Mouse (Mus musculus) ovary, adult 18-20 months (tissue): ENCODE measurements around the gene Ubtf.
"Not testable (repeated sequence)": the region's sequence is repeated elsewhere in the genome, so short reads cannot be mapped to it uniquely, and the experiment has no call there.

Experiments
- DNase-seq: peaks from one replicate; pipeline ENCODE4 v3.0.0; 2022; ENCODE audit warnings: low spot score, mixed read lengths

Ubtf gene

DNA sequence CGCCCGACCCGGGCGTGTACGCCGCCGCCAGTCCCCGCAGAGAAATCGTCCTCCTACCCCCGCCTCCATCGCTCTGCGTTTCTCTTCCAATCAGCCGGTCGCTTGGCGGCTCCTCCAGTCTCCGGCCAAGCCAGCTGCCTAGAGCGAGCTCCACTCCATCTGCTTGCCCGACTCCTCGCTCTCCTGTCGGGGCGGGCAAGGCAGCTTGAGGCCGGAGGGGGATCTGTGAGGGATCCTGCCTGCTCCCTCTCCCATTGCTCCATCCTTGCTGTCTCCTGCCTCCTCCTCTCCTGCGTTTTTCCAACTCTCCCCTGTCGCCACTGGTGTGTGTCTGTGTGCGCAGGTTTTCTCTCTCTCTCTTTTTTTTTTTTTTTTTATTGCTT lies at the start of gene Ubtf:
Ubtf (minus strand) TSS at position 333 of the 383 bp plus-strand sequence.
- DNase-seq: peak; percentile 79

DNA sequence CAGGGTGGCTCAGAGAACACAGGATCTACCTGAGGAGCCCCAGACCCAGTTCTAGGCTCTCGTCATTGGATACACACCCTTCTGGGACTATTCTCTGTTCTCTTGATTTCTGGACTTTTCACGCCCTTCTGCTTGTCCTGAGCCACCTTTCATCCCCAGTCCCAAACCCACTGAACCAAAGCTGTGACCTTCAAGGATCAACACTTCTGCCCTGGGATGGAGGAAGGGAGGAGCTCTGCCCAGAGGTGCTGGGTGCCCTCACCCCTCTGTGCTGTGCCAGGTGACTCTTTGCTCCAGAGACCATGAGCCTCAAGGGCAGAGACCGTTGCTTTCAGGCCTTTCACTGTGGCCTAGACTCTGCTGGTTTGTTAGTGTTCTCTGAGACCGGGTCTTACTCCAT lies 49.7 kb upstream of the Ubtf start:
- no peak for DNase-seq

DNA sequence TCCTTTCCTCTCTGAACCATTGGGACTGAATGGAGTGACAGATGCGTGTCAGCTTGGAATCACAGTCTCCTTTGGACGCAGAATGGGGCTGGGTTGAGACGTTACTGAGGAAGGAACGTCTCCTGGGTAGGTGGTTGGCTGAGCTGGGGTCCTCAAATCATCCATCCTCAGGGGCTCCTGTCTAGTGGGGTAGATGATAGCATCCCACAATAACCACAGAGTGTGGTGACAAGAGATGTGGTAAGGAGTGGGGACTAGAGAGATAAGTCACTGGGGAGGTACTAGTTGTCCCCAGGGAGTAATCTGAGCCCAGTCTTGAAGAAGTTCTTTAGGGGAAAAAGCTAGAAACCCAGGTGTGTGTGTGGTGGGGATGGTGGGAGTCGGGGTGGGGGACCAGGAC lies 48.8 kb upstream of the Ubtf start:
- no peak for DNase-seq

DNA sequence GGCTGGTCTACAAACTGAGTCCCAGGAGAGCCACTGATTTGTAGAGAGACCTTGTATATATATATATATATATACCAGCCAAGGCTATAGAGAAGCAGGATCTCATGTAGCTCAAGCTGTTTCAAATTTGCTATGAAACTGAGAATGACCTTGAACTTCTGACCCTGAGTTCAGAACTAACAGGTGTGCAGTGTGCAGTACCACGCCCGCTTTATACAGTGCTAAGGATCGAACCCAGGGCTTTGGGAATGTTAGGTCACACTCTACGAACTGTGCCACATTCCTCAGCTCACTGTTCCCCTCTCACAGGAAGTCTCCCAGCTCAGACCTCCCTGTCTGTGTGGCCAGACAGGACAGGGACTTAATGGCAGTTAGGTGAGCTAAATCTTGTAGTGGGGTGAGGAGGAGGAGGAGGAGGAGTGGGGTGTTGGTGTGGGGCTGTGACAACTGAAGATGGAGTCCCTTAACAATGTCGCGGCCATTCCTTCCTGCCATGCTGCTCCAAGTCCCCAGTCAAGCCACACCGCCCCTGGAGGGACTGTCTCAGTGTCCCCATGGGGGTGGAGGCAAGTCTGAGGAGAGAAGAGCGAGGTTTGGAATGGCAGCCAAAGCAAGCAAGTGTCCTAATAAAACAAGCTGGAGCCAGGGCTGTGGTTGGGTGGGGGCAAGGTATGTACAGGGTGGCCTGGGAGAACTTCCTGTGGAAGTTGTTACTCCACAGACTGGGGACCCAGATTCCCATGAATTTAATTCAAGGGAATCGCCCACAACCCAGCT lies 48.1 kb upstream of the Ubtf start:
- no peak for DNase-seq

DNA sequence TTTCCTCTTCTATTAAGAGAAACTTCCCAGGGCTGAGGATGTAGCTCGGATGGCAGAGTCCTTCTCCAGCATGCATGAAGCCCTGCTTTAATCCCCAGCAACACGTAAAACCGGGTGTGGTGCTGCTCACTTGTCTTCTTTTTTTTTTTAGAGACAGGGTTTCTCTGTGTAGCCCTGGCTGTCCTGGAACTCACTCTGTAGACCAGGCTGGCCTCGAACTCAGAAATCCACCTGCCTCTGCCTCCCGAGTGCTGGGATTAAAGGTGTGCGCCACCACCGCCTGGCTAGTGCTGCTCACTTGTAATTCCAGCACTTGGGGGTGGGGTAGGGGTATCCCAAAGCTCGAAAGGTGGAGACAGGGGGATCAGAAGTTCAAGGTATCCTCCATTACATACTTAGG lies 46.6 kb upstream of the Ubtf start, which contains the start of gene Slc4a1:
Slc4a1 (minus strand) TSS at position 101 of the 400 bp plus-strand sequence.
- not testable (repeated sequence) for DNase-seq

DNA sequence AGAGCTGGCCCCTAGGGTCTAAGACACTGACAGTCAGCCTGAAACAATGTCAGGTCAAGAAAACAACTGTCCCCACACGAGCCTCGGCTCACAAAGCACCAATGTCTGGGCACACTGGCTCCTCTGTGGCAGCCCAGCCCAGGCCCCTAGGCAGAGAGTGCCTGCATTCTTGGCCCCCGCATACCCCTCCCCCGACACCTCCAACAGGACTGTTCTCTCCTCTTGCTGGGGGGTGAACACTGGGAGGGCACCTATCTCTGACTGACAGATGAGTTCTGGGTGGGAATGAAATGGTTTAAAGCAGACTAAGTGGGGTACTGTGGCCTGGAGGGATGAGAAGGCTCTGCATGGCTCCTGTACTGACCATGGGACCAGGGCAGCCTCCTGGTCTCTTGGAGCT lies 46.2 kb upstream of the Ubtf start:
- DNase-seq: no peak

DNA sequence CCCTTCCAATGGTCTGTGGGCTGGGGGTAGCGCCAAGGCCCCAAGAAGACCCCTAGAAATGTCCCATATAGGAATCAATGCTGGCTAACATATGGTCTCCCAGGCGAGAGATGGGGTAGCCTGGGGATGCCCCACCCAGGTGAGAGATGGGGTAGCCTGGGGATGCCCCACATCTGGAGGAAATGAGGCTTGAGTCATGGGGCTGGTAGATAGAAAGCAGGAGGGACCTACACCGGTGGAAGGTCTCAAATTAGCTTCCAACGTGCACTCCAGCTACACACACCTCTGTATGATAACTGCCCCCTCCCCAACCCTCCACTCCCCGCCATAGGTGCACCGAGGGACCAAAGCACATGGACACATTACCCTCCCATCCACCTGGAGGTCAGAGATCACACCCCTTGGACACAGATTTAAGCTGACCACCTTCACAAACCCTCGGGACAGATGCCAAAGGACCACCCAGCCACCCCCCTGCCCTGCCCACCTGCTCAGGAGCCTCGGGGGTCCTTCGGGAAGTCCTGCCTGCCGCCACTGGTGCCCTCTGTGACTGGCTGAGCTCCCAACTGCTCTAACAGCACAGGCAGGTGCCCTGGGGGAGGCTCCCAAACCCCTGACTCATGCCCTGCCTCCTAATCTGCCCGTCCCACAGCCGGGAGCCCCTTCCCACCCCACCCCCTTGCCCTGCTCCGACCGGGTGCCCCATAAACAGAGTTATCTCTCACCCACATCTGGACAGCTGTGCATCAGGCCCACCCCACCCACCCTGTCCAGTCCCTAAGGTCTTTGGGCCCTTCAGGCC lies 45.2 kb upstream of the Ubtf start:
- no peak for DNase-seq

DNA sequence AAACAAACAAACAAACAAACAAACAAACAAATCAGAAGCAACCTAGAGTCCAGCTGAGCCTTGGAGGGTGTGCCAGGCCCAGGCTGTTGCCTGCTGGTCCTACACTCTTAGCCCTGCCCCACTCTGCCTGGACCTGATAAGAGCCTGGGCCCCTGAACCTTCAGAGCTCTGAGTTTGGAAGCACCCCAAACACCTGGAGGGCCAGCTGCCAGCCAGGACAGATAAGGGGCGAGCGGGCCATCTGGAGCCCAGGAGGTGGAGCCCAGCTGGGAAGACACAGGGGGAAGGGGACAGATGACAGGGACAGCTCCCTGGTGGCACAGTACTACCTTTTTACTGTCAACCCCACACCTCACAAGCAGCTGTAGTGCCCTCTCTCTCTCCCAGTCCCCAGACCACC lies 44.1 kb upstream of the Ubtf start:
- DNase-seq: no peak

DNA sequence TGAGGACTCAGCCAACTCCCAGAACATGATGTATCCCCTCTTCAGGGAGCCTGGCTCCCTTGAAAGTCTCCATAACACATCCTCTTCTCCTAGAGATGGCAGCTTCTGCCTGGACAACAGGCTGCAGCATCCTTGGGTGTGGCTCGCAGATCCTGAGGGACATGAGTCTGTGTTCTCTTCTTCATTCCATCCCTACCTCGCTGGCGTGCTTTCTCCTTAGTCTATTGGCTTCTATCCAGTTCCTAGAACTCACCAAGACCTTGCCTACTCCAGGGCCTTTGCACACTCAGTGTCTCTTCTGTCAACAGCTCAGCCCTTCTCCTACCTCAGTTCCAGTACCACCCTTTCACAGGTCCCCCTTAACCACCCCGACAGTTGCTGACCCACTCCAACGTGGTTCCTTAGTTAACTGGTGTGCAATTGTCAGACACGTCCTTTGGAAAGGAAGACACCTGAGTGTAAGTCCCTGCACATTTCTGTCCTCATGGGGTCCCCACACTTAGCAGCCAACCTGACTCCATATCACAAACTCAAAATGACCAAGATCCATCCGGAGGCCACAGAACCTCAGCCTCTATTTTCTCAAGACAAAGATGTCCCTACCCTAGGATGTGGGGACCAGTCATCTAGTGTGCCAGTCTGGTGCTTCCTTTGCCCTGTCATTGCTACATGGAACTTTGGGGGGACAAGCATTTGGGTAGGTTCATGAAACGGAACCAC lies 42.4 kb upstream of the Ubtf start:
- DNase-seq: no peak

DNA sequence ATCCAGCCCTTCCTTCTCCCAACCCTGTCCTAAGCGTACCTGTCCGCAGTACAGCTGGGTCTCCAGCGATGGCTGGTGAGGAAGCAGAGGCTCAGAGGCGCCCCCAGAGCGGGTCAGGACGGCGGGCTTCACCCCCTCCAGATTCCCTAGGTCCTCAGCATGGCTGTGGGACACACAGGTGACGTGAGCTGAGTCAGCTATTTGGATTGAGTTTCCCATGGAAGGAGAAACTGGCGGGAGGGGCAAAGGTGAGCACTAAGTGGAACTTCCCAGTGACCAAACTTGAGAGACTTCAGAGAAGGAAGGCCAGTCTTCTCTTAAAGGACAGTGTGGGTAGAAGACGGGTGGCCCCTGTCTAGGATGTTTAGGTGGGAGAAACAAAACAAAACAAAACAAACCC lies 38.8 kb upstream of the Ubtf start:
- no peak for DNase-seq

DNA sequence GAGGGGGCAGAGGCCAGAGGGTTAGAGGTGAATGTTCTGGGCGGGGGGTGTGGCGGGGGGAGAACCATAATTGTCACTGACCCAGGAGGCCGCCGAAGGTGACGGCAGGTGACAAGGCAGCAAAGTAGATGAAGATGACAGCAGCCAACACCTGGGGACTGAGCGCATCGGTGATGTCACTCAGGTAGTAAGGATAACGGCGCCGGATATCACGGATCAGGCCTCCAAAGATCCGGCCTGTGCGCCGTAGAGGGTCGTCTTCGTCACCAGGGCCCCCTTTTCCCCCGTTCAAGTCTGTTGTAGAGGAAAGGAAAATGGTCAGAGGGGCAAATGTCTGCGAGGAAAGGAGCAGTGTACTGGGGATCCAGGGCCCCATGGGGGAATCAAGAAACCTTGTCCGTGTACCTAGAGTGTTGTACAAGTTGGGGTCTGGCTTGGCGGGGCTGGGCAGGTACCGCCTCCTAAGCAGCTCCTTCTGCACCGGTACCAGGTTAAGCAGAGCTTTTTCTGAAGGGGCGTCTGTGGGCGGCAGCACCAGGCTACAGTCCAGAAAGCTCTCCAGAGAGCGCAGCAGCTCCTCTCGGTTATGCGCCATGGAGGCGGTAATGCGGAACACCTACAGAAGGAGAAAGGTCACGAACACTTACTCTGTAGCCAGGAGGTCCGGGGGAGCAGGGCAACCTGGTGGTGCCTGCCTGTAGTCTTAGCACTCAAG lies 37.3 kb upstream of the Ubtf start:
- DNase-seq: no peak

DNA sequence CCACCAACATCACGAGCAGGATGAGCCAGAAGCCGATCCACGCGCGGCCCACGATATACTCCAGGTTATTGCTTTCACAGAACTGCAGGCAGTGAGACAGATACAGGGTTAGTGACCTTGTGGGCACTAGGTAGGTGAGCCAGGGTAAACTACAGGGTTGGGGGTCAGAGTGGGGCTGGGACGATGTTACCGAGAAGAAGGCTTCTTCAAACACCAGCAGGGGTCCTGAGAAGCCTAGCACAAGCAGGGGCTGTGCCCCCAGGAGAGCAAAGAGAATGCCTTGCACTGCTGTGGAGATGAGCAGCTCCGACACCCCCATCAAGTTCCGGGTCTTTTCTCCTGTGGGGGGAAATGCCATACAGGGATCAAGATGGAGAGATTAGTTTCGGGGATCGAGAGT lies 36.6 kb upstream of the Ubtf start:
- no peak for DNase-seq

DNA sequence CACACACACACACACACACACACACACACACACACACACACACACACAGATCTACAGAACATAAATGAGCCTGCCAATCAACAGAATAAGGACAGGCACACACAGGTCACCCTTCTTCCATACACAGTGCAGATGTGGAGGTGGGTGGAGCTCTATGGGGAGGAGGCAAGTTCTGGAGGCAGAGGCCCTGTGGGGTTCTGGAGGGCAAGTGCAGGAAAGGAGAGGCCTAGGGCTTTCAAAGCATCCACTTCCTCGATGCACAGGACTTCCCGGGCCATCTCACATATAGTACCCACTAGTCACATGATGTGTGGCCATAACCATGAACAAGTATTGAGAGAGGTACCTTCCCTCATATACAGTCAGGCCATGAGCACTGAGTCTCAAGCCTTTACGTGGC lies 36.0 kb upstream of the Ubtf start:
- no peak for DNase-seq

DNA sequence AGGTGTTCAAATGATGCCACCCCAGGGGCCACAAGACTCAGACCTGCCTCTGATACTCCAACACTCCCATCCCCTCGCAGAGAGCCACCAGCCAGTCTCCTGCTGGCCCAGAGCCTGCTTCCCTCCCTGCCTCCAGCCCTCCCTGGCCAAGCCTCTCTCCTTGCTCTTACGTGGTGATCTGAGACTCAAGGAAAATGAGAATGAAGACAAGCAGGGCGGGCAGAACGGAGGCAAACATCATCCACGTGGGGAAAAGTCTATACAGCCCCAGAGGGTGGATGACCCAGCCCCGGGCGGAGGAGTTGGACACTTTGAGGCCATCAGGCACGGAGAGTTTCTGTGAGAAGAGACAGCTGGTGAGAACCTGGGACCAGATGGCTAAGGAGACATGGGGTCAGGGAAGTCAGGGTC lies 33.5 kb upstream of the Ubtf start:
- no peak for DNase-seq

DNA sequence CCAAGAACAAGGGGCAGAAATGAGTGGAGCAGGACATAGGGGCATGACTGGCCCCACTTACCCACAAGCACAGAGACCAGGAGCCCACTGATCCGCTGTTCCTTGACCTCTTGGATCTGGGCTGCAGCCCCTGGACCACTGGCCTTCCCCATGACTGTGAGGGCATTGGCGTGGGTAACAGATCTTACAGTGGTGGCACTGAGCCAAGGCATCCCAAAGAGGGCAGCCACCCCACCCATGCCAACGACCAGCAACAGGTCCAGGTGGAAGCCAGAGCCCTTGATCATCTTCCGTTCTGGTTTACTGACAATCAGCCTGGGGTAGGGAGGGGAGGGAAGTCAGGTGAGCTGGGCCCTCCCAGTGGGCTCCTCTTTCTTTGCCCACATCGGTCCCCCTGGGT lies 32.8 kb upstream of the Ubtf start:
- DNase-seq: no peak

DNA sequence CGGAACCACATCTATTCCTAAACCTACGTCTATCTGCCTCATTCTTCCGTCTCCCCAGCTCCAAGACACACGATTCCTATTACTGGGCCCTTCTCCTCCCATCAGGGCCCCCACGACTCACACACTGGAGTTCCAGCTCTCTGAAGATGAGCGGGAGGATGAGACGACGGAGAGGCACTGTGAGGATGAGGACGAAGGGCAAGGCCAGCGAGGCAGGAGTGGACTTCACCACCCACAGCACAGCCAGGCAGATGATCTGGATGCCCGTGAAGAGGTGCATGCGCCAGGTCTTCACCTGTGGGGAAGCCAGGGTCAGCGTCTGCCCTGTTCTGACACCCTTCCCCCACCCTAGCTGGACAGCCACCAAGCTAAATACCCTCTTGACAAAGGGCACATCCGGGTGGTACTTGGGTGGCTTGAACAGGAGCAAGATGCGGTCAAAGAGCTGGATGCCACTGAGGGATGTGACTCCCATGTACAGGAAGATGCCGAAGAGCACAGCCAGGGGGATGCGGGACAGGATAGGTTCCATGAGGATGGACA lies 31.5 kb upstream of the Ubtf start:
- DNase-seq: no peak

DNA sequence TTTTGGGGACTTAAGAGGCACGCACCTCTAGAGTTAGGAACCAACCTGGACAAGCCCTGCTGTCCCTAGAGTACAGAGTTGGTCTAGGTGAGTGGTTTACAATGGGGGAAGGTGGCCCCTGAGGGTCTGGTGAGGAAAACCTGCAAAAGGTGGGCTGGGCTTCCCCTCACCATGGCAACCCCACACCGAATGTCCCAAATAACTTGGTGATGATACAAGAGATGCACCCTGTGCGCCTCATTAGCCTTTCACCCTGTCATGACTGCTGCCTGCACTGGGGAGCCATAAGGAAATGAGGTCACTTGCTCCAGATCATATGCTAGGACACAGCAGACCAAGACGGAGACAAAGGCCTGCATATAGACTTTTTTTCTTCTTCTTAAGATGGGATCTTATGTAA lies 30.9 kb upstream of the Ubtf start:
- no peak for DNase-seq

DNA sequence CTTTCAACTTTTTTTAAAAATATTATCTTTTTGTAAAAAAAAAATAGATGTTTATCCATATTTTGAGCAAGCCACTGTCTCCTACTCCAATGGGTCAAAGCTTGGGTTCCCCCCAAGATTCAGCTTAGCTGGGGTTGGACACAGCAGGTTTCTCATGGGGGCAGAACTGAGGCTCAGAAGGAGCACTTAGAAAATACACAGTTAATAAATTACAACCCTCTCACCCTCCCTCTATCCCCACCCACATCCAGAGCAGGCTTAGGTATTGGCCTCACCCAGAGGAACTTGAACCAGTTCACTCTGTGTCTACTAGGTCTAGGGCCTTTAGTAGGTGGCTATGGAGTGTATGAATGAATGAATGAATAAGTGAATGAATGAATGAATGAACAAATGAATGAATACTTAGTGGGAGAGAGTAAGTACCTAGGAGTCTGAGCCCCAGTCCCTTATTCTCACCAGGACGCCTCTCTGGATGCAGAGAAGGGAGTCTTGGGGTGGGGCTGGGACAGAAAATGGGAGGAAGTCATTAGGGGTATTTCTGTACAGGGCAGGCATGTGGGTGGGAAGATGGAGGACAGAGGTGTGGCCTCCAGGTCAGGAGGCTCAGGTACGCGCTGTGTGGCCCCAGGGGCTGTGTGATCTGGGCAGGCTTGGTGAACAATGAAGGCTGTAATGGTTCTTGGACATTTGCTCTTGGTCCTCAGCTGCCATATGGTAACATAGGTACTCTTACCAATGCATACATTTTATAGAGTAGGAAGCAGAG lies 29.8 kb upstream of the Ubtf start:
- DNase-seq: no peak

DNA sequence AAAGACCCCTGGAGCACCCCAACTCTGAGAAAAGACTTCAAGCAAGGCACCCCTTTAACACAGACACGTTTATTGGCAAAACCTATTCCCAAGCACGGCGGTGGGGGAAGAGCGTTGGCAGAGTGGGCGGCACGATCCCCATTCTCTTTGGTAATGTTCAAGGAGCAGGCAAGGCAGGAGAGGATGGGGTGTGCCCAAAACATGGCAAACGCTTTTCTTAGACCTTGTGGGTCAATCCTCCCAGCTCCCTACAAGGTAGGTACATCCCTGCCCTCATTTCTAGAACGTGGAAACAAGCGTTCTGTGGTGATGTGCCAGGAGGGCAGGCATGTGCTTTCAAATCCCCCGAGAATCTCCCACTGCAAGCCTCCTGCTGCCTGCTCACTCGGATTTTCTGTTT lies 29.2 kb upstream of the Ubtf start:
- no peak for DNase-seq

DNA sequence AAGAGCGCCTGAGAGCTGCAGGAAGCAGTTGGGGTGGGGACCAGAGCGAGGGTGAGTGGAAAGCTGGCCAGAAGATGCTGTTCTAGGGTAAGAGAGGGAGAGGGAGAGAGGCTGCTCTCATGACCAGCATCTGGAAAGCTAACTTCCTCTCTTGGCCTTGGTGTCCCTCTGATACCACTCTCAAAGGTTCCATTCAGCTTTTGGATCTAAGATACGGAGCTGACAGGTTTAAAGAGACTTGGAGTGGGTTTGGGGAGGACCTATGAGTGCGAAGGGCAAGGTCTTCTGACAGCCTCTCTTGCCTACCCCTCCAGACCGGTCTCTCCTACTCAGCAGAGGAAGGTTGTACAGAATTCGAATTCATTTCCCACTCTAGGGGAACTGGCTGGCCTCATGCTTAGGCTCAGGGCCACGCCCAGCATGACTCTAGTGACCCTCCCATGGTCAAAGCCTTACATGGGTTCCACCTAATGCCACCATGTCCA lies 28.6 kb upstream of the Ubtf start:
- DNase-seq: no peak

DNA sequence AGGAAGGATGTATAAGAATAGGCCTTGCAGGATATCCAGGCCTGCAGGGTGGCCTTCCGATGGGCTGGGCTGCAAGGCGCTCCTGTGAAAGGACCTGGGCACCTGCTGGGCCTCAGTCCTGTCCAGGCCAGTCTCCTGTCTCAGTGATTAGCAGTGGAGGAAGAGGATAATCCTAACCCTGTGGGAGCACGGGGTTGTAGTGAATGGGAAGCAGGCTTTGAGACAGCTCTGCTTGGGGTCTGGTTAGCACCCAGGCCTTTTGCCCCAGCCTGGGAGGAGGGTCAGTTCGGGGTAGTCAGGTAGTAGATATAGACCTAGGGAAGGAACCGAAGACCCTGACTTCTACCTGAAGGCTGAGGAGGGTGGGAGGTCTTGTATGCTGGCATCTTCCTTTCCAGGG lies 28.1 kb upstream of the Ubtf start:
- DNase-seq: no peak
